Mouse (Mus musculus): ENCODE results near the gene Gm28048.
A peak's percentile ranks its signal among the peaks of the same experiment; 100 is the strongest.

Gene Gm28048

DNA sequence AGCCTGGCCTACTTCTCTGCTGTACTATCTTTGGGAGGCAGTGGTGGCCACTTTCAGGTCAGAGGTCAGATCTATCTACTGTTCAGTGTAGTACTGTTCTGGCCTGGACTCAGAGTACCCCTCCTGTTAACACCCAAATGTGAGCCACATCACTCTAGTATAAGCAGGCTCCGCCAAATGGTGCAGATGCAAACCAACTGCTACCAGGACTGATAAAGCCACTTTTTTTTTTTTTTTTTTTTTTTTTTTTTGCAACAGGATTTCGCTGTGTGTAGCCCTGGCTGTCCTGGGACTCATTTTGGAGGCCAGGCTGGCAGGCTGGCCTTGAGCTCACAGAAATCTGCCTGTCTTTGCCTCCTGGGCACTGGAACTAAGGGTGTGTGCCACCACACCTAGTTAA, 42.9 kb downstream of the Gm28048 start:
- no peak for DNase-seq (ENCODE audit: low read depth)

- DNase-seq (ENCODE audit: low read depth): no peak
Measured at GRCm38 (mm10) chr11:22937716-22938316, 44.1 kb downstream of the Gm28048 start.

DNA sequence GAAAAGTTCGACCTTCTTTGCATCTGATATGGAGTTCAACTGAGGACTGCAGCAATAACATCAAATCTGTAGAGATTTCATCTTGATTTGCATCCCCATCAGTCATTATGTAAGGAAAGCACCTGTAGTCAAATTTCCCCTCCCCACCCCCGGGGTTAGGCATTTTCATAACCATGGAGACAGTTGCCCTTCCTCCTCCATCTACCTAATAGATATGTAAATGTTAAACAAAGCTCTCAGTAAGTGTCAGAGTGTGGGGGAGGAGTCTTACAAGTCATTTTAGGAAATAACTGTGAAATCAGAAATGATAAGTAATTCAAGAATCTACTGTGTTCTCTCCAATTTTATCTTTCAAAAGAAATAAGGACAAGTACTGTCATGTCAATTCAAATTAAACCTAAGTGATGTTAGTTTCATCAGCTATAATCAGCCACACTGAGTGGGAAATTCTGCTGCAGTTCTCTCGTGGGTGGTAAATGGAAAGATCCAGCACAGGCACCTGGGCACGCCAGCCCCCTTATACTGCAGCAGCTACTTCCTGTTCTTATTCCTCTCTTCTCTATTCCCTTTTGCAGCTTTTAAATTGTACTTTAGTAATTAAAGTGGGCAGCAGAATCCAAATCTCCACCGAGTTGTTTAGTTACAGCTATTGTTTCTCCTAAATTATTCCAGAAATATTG, 45.3 kb downstream of the Gm28048 start:
- DNase-seq (ENCODE audit: low read depth): no peak

DNA sequence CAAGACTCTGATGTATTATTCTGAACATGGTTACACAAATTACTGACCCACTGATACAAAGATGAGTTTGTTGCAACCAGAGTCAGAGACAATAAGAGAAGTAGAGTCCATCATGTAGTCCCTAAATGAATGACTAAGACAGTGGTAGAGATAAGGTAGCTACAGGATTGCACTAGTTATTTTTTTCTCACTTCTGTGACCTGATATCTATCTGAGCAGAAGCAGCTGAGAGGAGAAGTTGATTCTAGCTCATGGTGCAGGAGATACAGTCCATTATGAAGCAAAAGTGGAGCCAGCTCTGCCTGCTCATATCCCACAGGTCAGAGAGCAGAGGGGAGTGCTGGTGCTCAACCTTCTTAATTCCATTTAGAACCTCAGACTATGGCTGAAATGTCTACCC, 49.7 kb downstream of the Gm28048 start:
- no peak for DNase-seq (ENCODE audit: low read depth)

DNA sequence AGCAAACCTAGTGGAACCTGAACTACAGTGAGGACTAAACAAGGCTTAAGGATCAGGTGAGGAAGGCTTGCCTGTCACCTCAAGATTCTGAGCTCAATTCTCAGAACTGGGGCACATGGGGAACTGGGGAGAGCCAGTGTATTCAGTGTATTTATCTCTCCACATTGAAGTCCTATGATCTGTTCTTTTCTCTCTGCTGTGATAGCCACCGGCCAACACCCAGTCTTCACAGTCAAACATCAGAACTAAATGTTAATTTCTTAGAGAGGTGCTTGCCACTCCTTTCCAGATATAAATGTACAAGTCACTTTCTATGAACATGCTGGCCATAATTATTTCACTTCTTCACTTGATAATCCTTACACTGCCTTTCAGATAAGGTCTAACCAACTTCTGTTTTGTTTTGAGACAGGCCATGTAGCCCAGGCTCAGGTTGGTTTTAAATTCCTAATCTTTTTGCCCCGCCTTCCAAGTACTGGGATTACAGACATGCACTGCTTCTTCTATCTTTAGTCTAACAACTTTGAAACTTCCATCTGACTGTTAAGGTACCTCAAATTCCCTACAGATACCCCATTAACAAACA, 50.5 kb downstream of the Gm28048 start:
- DNase-seq (ENCODE audit: low read depth): peak; percentile 56

GRCm38 (mm10) chr11:22930129-22930528, 51.8 kb downstream of the Gm28048 start:
- no peak for DNase-seq (ENCODE audit: low read depth)

GRCm38 (mm10) chr11:22928586-22929169, 53.2 kb downstream of the Gm28048 start:
- DNase-seq (ENCODE audit: low read depth): no peak

DNA sequence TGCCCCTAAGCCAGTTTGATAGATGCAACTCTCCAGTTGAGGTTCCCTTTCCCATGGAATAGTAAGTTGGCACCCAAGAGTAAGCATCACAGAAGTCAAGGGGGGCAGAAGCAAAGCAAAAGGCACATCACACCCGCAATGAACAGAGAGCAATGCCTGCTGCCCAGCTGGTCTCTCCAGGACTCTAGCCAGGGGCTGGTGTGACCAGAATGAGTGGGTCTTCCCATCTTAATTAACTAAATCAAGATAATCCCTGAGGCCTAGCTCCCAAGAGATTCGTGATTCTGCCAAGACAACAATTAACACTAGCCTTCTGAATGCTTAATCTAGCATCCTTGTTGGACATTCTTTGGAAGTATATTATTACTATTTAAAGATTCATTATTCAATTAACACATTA, 58.3 kb downstream of the Gm28048 start:
- DNase-seq (ENCODE audit: low read depth): no peak

DNA sequence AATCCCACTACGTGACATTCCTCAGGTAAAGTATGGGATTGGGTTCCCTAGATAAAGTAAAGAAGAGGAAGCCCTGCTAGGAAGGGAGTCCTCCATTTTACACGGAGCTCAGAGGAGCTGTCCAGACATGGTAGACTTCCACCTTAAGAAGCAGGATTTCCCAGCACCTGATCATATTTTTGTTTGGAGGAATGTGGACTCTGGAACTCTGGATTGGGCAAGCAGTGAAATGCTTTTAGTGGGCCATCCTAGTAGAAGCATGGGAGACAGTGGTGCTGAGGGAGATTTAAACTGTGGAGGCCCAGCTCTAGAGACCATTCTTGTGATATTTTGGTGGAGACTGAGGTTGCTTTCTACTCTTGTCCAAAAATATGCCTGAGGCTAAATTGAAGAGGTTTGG, 59.3 kb downstream of the Gm28048 start:
- DNase-seq (ENCODE audit: low read depth): no peak

DNA sequence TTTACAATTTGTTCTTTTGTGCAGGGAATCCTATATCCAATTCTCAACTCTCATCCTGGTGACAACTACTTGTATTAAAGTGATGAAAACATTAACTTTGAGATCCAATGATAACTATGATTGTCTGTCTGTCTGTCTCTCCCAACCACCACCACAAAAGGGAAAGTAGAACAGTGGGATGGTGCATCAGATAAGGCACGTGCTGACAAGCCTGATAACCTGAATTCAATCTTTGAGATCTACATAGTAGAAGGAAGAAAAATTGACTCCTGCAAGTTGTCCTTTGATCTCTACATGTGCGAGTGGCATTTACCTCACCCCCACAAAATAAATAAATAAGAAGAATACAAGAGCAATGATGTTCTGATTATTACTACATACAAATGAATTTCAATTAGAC, 62.6 kb downstream of the Gm28048 start:
- no peak for DNase-seq (ENCODE audit: low read depth)

DNA sequence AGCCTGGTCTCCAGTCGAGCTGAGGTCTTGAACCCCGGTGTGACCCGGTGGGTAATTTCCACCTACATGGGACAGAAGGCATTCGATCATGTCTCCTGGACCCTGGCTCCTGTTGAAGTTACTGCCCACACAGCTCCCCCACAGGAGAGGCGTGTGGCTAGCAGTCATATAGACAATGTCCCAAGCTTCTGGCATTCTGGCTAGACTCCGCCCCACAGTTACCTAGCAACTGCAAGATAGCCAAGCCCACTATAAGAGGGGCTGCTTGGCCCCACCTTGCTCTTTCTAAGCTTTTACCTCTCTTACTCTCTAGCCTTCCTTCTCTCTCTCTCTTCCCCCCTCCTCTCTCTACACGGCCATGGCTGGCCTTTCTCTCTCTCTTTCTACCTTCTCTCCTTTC, 64.1 kb downstream of the Gm28048 start:
- DNase-seq (ENCODE audit: low read depth): no peak

- DNase-seq (ENCODE audit: low read depth): peak; percentile 48
Measured at GRCm38 (mm10) chr11:22913744-22914143, 68.1 kb downstream of the Gm28048 start.

DNA sequence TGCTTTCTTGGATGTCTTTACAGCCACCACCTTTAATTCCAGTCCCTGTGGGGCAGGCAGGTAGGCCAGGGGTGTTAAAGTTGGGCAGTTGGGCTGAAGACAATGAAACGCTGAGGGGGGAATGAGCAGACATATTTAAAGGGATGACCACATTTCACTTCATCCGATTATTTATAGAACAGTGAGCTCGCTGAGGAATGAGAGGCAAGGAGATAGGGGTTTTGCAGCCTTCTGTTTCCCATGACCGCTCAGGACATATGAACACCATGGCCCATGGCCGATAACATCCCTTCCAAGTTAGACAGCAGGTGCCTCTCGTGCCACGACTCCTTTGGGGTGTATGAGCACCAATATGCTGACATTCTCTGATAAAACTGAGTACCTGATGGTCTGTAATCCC, 70.1 kb downstream of the Gm28048 start:
- DNase-seq (ENCODE audit: low read depth): no peak

- no peak for DNase-seq (ENCODE audit: low read depth)
Measured at GRCm38 (mm10) chr11:22906453-22906865, 75.4 kb downstream of the Gm28048 start.

GRCm38 (mm10) chr11:22902923-22903322, 79.0 kb downstream of the Gm28048 start:
- DNase-seq (ENCODE audit: low read depth): no peak

DNA sequence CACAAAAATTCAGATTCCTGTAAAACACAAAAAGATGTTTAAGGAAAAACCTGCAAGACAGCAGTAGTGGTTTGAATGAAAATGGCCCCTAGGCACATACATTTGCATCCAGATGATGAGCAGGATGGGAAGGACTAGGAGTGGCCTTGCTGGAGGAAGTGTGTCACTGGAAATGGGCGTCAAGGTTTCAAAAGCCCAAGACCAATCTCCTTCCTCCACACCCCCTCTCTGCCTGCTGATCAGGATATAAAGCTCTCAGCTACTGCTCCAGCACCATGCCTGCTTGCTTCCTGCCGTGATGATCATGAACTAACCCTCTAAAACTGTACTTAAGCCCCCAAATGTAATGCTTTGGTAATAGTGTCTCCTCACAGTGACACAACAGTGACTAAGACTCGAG, 81.8 kb downstream of the Gm28048 start:
- DNase-seq (ENCODE audit: low read depth): no peak

GRCm38 (mm10) chr11:22897642-22898041, 84.2 kb downstream of the Gm28048 start:
- no peak for DNase-seq (ENCODE audit: low read depth)

GRCm38 (mm10) chr11:22897127-22897526, 84.8 kb downstream of the Gm28048 start:
- DNase-seq (ENCODE audit: low read depth): no peak

- DNase-seq (ENCODE audit: low read depth): no peak
Measured at GRCm38 (mm10) chr11:22893075-22893474, 88.8 kb downstream of the Gm28048 start.

DNA sequence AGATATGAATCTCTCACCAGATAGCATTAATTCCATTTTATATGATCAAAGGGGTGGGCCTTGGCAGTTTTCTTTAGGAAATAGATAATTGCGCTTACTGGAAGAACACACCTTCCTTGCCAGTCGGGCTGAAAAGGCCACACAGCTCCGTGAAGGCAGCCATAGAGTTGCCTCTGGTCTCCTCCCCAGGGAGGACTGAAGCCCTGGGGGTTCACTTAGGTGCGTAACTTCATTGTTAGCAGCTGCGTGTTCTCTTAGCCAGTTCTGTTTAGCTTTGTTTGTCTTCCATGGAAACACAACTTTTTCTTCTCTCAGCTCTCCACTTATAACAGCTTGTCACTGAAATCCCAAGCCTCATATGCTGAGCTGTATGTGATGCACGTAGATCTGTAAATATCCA, 89.4 kb downstream of the Gm28048 start:
- DNase-seq (ENCODE audit: low read depth): no peak

GRCm38 (mm10) chr11:22891876-22892275, 90.0 kb downstream of the Gm28048 start:
- DNase-seq (ENCODE audit: low read depth): no peak

- no peak for DNase-seq (ENCODE audit: low read depth)
Measured at GRCm38 (mm10) chr11:22891242-22891641, 90.6 kb downstream of the Gm28048 start.

- no peak for DNase-seq (ENCODE audit: low read depth)
Measured at GRCm38 (mm10) chr11:22889224-22889623, 92.7 kb downstream of the Gm28048 start.
